Mouse (Mus musculus): ENCODE results near the gene Cdh5. TPM values are rescaled to one million over a fixed set of nuclear protein-coding genes. Genes with fewer than 3 reads are reported as not detected.
"Not testable (repeated sequence)": the region's sequence is repeated elsewhere in the genome, so short reads cannot be mapped to it uniquely, and the experiment has no call there.

Gene Cdh5
- total RNA-seq, 2 experiments from 2014 or later, result 163 to 174 TPM

DNA sequence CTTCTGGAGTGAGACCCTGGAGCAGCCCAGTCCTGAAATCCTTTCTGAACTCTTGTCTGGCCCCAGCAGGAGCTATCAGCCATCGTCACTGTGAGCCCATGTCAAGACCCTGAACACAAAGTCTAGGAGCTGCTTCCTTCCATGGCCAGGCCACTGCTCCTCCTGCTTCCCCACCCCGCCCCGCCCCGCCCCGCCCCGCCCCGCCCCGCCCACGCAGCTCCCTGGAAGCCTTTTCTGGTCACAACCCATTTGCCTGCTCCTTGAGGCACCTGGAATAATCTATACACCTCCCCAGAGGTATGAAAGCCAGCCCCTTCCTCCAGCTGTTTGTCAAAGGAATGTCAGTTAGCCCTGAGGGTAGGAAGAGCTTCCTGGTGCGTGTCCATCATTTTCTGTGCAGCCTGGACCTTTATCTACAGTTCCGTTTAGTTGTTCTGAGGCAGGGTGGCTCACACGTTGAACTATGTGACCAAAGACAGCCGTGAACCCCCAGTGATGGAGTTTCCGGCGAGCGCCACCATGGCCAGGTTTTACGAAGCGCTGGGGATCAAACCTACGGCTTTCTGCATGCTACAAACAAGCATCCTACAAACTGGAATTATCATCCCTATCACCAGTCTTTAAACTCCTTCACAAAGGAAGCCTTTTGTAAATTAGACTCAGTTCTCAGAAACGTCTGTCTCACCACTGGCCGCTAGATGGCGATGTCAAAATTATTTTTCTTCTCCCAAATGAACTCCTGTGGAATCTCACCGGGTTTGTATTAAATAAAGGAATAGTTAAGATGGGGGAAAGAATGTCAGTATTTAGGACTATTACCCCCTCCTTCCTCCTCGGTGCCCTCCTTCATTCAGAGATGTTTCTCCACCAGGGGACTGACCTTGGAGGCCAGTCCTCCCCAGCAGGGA is 10.2 kb upstream of the Cdh5 start:
- not testable (repeated sequence) for DNase-seq (ENCODE audit: low spot score in 2 of 2)

DNA sequence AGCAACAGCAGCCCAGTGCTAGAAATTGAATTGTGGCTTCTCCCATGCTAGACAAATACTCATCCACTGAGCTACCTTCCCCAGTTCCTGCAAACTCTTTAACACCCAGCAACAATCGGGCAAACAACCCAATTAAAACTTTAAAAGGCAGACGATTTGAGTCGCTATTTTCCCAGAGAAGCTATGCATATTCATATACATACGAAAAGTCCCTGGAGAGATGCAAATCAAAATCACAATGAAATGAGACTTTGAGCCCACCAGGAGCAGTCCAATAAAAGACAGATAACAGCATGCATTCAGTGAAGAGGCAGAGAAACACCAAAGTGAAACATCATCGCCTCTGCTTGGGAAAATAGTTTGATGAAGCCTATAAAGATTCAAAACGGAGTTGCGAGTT is 8.1 kb upstream of the Cdh5 start:
- DNase-seq (ENCODE audit: low spot score in 2 of 2), result no peak

DNA sequence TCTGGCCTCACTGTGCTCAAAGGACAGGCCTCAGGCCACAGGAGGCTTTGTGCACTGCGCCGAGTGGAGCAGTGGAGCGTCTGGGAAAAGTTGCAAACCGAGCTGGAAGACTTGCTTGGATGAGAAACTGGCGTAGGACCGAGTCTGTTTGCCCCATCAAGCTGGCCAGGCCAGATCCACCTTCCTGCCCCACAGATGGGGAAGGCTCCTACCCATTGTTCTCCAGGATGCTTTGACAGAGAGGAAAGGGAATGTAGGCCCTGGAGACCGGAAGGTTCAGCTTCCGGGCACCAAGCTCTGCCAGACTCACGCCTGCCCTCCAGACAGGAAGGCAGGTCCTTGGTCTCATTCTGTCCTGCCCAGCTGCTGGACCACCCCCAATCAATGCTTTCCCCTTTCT is 5.8 kb upstream of the Cdh5 start:
- no peak for DNase-seq (ENCODE audit: low spot score in 2 of 2)

DNA sequence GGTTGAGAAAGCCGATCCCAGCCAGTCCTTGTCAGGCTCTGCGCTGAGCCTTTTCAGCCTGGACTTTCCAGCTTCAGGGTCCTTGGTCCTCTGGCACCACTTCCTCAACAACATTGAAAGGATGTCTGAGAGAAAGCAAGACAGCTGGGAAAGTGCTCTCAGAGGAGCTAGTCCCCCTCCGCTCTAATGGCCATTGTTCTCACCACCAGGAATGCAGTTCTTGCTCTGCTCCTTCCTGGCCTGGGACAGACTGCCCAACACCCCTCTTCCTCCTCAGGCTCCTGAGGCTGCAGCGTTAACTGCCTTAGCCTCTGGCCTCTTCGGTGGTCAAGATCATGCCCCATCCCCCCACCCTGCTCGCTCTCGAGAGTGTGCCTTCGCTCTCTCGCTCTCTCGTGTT is 4.8 kb upstream of the Cdh5 start:
- no peak for DNase-seq (ENCODE audit: low spot score in 2 of 2)

DNA sequence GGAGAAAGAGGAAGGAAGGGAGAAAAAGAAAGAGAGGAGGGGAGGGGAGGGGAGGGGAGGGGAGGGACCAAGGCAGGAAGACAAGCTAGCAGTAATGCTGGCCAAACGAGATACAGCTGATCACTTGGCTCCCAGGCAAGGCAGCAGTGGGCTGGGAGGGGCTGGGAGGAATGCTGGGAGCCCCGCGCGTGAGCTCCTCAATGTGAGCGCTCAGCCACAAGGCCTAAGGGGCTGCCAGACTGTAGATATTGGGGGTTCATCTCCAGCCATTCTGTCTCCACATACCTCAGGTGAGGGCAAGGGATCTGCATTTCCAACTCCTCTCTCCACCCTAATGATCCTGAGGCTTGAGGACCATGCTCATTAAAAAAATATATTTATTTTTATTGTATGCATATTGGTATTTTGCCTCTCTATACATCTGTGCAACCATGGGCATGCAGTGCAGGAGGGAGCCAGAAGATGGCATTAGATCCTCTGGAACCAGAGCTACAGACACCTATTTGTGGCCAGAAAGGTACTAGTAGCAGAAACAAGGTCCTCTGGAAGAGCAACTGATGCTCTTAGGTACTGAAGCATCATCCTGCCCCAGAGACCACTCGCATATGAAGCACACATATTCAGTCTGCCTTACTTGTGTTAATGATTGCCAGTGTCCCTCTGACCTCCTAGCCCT is 2.6 kb upstream of the Cdh5 start:
- no peak for DNase-seq (ENCODE audit: low spot score in 2 of 2)

DNA sequence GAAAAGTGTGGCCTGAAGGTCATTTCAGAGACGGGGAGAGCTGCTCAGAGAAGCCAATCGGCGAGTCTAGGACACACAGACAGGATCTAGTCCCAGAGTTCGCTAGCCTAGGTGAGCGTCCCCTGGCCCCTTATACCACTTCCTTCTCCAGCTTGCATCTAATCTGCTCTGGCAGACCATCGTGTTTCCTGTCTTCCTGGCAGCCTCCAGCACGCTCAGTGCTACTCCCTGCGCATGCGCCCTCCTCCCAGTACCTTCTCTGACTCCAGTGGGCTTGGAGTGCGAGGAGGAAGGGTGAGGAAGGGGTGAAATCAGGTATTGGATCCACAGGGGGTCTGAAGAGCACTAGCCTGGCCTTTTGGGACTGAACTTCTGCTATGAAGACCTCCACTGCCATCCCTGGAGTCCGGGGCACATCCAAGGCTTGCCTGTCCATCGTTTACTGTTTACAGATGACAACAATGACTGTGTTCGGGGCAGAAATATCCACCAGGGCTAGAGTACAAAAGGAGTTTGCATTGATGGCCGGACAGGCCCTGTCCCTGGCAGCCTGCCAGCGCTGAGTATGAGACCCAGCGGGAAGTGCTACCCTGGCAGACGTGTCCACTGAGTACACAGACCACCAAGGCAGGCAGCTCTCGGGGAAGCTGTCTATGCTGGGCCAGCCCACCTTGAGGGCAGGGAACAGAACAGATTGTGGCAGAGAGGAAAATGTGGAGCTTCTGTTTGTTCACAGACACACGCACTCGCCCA is 1.9 kb upstream of the Cdh5 start:
- peak in 1 of 2 experiments; percentile 42 for DNase-seq (ENCODE audit: low spot score in 2 of 2)

DNA sequence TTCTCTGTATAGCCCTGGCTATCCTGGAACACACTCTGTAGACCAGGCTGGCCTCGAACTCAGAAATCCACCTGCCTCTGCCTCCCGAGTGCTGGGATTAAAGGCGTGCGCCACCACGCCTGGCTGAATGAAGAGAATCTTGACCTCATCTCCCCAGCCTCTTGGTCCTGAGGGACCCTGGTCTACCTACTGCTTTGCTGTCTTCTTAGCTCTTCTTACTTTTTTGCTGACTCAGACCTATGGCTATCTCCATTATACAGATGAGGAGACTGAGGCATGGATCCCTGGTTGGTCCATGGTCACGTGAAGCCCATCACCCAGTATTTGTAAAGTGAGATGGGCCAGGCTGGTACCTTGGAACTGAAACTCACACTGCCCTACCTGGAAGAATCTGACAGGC is 701 bp upstream of the Cdh5 start:
- DNase-seq (ENCODE audit: low spot score in 2 of 2), result not testable (repeated sequence)

DNA sequence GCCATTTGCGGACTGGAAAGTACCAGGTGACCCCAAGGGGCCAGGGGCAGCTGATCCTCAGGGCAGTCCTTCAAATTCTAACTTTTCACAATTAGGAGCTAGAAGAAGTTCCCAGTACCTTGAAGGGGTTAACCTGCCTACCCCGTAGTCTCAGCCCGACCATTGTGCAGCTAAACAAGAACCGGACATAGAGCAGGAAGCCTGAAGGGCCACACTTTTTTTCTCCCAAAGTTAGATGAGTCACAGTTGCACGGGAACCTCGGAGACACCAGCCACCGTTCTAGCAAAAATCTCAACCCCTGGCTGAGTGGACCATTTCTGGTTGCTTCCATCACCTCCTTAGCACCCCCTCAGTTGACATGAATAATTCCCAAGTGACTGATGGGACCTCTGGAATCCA is 2.0 kb downstream of the Cdh5 start:
- no peak for DNase-seq (ENCODE audit: low spot score in 2 of 2)

DNA sequence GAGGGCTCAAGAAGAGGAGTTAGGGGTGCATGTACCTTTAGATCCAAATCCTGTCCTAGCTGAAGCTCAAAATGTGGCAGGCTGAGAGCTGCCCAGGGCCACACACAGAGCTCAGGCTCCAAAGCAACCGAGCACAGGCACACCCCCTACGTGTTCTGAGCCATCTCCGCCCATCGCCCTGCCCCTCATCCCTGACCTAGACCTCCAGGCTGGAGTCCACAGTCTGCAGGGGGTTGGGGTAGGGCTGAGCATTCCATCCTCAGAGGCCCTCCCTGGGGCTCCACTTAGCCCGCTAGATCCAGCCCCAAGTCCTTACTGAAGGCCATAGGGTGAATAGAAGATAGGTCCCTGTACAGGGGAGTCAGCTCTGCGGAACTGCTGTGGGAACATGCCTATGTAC is 4.3 kb downstream of the Cdh5 start:
- no peak for DNase-seq (ENCODE audit: low spot score in 2 of 2)

DNA sequence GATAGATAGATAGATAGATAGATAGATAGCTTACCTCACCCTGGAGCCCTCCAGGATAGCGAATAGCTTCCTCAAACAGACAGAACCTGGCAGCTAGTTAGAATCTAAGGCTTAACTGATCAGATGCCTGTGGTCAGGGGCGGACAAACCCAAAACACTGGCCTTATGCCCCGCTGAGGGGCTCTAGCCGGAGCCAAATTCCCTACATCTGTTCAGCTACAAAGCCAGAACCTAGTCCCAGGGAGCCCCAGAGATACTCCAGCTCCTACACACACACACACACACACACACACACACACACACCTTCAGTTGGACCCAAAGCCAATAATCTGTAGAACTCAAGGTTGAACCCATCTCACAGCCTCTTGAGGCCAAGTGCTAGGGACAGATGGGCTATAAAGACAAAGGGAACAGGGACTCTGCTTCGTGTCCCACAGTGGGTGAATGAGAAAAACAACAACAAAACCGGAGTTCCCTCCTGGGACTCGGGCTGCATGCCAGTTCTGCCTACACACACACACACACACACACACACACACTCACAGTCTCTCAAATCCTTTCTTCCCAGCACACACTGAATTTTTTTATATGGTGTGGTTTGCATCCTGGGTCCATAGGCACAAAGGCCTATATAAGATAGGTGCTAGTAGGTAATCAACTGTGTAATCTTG is 5.0 kb downstream of the Cdh5 start:
- no peak for DNase-seq (ENCODE audit: low spot score in 2 of 2)

DNA sequence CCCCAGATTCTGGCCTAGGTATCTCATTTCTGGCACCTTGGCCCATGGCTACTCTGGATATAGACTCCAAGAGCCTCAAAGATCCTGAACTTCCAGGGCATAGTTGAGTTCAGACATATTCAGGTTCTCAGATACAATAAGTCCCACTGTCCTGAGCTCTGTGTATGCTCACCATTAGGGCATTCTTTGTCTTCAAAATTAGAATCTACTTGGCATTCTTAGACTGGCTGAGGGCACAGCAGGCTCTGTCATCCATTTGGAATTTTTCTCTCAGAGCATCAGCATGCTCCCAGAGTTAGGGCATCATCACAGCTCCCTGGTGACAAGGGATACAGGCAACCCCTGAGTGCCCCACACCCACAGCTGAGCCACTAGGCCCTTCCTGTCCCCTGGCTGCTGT is 5.7 kb downstream of the Cdh5 start:
- DNase-seq (ENCODE audit: low spot score in 2 of 2), result no peak

DNA sequence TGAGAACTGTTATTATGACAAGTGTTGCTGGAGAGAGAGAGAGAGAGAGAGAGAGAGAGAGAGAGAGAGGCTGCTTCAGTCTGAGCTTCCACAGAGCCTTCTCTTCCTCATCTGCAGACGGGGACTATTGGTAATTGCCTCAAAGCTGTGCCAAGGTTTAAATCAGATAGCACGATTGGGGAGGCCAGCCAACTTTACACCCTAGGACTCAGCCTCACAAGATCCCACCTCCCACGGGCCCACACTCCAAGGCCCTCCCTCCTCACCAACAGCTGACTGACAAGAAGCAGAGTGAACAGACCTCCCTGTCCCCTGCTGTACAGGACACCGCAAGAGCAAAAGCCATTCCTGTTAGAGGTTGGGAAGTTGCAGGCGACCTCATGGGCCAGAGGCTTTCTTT is 6.6 kb downstream of the Cdh5 start:
- DNase-seq (ENCODE audit: low spot score in 2 of 2), result no peak

DNA sequence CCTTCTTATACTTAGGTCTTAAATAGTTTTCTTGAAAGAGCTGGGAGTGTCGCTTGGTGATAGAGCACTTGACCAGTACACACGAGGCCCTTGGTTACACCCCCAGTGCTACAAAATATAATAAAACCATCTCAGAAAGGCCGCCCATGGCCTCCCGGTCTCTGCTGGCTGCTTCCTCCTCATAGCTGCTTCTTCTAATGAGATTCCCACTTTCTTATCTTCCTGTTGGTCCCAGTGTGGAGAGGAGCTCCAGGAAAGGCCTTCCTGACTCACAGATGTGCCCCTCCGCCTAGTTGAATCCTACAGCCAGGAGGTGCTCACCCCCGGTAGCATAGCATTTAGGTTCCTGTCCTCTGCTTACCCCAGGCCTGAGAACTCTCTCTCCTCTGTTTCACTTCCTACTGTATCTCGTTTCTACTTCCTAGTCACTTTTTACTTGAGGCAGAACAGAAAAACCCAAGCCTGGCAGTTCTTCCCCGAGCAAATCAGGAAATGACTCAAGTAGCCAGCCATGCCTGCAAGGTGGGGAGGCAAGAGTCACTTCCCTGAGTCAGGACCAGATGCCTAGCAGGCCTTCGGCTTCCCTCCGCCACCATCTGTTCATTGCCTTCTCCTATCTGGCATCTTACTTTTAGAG is 9.2 kb downstream of the Cdh5 start:
- no peak for DNase-seq (ENCODE audit: low spot score in 2 of 2)

DNA sequence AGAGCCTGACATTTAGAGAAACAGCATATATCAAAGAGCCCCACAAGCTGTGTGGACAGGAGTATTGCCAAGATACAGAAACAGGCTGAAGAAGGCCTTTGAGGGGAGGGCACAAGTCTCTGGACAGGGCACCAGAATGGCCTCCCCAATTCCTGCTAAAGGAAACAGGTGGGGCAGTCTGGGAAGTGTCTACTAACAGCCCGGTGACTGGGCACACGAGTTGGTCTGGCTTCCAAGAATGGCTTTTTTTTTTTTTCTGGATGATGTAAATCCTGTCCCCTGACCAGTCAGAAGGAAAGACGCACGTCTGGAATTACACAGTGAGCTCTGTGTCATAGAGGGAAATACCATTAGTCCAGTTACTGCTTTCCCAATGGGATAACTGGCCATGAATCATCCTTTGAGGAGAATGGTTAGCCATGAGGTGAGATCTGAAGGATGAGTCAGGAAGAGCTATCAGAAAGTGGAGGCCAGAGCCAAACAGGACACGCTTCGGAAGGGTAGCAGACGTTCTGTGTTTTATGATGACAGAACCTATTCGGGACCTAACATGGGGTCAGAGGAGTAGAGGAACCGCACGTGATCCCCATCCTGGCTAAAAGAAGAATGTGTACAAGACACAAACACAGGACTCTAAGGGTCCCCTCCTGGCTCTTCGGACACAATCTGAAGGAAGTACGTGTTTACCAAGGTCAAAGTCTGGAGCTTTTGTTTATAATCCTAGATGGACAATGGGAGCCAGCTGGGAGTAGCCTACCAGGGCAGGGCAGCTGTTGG is 20.4 kb downstream of the Cdh5 start:
- DNase-seq (ENCODE audit: low spot score in 2 of 2), result no peak

DNA sequence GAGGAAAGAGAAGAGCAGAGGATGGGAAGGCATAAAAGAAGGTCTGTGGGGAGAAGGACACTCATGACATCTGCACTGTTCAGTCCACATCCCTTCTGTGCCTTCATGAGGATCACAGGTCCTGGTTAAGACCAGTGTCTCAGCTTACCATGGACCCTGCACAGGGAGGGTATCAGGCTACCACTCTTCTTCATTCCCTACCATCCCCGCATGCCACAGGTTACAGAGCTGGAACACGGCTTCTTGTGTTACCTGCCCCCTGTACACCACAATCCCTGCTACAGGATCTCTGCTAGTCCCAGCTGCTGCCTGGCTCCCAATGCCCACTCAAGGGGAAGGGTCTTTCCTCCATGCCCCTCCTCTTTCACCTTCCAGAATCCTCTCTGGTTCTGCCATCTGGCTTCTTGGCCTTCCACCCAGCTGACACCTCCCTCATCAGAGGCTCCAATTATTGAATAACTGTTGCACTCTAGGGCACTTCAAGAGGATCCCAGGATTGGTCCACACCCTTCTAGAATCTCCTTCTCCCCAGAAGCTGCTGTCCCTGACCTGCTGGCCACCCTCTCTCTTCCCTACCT is 21.7 kb downstream of the Cdh5 start:
- no peak for DNase-seq (ENCODE audit: low spot score in 2 of 2)

DNA sequence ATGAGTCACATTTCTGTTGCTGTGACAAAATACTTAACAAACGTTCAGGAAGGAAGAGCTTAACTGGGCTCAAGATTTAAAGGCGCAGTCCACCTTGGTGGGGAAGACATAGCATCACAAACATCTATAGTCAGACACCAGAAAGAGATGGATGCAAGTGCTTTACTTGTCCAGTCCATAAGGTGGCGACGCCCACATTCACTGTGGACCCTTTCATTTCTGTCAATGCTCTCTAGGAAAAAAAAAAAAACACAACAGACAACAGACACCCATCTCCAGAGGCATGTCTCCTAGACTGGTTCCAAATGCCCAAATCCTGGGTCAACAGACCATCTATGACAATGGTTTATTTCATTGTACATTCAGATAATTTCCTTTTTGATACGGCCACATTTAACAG is 23.1 kb downstream of the Cdh5 start:
- no peak for DNase-seq (ENCODE audit: low spot score in 2 of 2)

DNA sequence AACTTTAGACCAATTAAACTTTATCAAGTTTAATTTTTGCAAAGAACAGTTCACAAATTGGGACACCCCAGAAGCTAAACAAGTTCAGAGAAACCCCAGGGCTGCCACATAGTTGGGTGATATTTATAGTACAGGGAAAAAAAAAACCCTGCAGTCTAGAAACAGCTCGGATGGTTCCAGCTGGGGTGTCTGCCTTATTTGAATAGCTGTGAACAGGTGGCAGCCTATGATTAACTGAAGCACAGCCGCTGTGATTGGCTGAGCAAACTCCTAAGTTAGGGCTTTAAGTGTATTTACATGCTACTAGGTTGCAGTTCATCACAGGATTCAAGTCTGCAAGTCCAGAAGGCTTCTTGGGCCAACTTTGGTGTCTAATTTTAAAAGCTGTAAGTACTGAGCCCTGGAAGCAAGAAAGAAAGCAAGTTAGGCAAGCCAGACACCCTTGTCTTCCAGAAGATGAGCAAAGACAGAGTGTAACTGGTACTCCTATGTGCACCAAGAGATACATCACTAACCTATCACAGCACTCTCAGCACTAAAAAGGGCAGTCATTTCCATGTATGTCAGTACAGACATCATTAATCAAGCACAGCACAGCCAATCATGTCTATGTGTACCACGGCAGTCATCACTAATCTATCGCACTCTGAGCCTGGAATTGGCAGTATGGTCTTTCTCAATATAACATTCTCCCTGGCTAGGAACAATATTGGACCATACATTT is 25.9 kb downstream of the Cdh5 start:
- no peak for DNase-seq (ENCODE audit: low spot score in 2 of 2)

DNA sequence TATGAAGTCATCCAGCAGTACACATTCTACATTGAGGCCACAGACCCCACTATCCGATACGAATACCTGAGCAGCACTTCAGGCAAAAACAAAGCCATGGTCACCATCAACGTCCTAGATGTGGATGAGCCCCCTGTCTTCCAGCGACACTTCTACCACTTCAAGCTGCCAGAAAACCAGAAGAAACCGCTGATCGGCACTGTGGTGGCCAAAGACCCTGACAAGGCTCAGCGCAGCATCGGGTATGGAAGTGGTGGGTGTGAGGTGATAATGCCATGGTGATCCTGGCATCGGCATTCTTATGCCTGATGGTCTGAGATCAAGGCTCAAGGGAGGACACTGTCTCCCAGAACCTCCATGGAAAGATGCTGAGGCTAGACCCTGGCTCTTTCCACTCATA is 29.5 kb downstream of the Cdh5 start:
- no peak for DNase-seq (ENCODE audit: low spot score in 2 of 2)

DNA sequence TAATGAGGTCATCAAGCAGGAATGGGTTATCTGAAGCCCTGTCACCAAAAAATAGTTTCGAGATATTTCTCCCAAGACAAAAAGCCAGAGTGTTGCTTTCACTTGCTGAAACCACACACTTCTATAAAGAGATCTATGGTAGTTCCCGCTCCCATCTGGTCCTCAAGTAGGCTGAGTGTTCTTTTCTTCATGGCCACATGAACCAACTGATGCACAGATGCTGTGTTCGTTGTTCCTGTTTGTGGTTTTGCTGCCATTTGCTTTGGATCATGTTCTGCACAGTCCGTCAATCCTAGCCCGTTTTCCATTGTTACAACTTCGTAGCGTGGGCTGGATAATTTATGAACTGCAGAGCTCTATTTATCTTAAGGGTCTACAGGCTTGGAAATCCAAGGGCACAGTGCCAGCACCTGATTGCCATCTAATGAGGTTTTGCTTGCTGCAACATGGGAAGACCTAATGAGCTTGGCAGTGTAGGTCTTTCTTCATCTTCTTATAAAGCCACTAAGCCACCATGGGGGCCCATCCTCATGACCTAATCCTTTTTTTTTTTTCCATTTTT is 30.1 kb downstream of the Cdh5 start:
- no peak for DNase-seq (ENCODE audit: low spot score in 2 of 2)
